Mouse (Mus musculus): Measurements from ENCODE around the gene Crp.
A peak's percentile ranks its signal among the peaks of the same experiment; 100 is the strongest.

The Crp gene

GRCm38 (mm10) chr1:172711962-172712361 lies 14.1 kb downstream of the Crp start:
- peak in 1 of 2 experiments; percentile 3 for DNase-seq

DNA sequence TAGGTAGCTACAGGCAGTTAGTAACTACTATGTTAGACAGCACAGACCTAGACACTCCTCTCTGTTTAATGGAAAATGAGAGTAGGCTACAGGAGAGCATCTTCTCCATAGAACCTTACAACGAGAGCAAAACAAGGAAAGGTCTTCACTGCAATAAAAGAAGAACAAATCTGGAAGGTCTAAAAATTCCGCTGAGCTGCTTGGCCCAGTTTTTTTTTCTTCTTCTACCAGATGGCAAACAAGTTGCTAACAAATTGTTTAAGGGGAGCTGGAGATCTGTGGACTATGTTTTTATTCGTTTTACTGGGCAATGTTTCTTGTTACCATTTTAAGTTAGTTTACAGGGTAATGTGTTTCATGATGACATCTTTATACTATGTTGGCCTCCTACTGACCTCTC lies 53.4 kb downstream of the Crp start:
- no peak for DNase-seq

DNA sequence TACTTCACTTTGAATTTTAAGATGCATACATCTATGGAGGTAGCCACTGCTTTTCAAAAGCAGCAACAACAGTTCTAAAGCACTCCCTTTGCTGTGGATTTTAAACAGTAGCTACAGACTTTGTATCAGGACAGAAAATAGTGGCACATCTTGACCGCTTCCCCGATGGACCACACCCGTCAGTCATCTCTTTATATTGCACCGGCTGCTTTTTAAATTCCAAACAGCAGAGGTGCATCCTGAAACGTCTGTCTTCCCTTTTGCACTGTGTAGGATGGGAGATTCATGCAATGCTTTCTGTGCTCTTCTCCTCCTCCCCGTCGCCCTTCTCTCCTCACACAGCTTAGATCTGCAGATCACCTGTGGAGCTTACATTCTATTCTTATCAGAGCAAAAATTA lies 57.3 kb downstream of the Crp start:
- DNase-seq = no peak

DNA sequence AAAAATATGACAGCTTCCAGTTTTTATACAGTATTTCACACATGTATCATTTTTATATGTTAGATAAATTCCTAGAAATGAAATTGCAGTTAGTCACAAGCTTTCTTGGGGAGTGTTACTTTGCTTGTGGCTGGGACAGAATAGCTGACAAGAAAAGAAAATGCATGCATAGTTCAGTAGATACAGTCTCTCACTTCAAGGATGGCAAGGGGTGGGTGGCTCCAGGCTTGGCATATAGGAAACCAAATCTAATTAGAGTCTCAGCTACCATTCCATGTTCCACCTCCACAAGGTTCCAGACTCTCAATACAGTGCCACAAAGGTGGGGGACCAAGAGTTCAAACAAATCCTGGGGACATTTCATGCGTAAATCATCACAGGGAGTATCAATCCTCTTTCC lies 61.7 kb downstream of the Crp start:
- DNase-seq = no peak

DNA sequence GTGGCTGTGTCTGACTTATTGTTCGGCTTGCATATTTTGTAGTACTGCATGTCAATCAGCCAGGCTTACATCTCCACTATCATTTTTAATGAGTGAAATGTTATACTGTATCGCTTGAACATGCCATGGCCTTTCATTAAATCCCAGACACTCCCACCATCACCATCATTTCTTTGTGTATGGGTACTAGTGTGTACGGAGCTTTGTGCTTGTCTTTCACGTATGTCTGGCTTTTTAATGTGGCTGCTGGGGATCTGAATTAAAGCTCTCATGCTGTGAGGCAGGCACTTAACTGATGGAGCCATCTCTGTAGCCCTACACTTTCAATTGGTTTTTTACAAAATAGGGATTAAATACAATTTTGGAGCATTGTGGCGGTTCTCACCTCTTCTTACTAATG lies 81.3 kb downstream of the Crp start:
- DNase-seq = no peak

GRCm38 (mm10) chr1:172785322-172785721 lies 87.5 kb downstream of the Crp start:
- no peak for DNase-seq

- no peak for DNase-seq
Measured at GRCm38 (mm10) chr1:172785886-172786285, 88.0 kb downstream of the Crp start.

- DNase-seq = no peak
Measured at GRCm38 (mm10) chr1:172828975-172829374, 131.1 kb downstream of the Crp start.

GRCm38 (mm10) chr1:172847044-172847761 lies 149.3 kb downstream of the Crp start:
- DNase-seq = no peak

DNA sequence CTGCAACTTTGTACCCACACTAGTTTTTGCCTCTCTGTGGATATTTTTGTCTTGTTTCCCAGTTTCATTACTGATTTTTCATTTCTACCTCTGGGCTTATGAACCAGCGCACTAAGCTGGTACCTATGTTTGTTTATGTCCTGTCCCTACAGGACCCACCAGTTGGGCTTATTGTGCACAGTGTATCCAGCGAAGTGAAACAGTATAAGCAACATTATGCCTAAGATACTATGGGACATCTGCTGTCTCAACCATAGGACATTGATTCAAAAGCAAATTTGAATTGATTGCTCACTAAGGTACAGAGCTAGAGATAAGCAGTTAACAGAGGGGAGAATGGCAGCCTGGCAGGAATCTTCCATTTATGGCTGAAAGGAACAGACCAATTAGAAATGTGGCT lies 150.3 kb downstream of the Crp start:
- no peak for DNase-seq

- DNase-seq = no peak
Measured at GRCm38 (mm10) chr1:172875265-172875664, 177.4 kb downstream of the Crp start.

GRCm38 (mm10) chr1:172876675-172877074 lies 178.8 kb downstream of the Crp start:
- peak in 1 of 2 experiments; percentile 3 for DNase-seq
